Mouse (Mus musculus) midbrain, embryonic 13.5 days (tissue): ENCODE data around the gene Cxcl1. TPM values are rescaled to one million over a fixed set of nuclear protein-coding genes. Genes with fewer than 3 reads are reported as not detected.

Experiments
- ATAC-seq: fragments of 200-750 bp; cut with Nextera tagmentation; 2 replicates; pipeline ENCODE4 v1.8.0; 2017; ENCODE audit warnings: mild to moderate bottlenecking, moderate TSS enrichment, moderate library complexity
- H3K27ac ChIP-seq: fragments of 300-500 bp; sonication (generic); 2 replicates; pipeline ENCODE4 v1.5.1; 2015; ENCODE audit warnings: inconsistent platforms, mild to moderate bottlenecking, moderate library complexity
- H3K27me3 ChIP-seq: fragments of 300-500 bp; sonication (generic); 2 replicates; pipeline ENCODE4 v1.6.1; 2015; ENCODE audit warnings: mild to moderate bottlenecking, inconsistent platforms
- H3K36me3 ChIP-seq: fragments of 300-500 bp; sonication (generic); 2 replicates; pipeline ENCODE4 v1.6.1; 2015; ENCODE audit warnings: mild to moderate bottlenecking, inconsistent platforms
- H3K4me1 ChIP-seq: fragments of 300-500 bp; sonication (generic); replicated peaks from 2 replicates; pipeline ENCODE4 v1.6.1; 2015; ENCODE audit warnings: inconsistent platforms
- H3K4me2 ChIP-seq: fragments of 300-500 bp; sonication (generic); replicated peaks from 2 replicates; pipeline ENCODE4 v1.6.1; 2015; ENCODE audit warnings: moderate library complexity, mild to moderate bottlenecking, inconsistent platforms
- H3K4me3 ChIP-seq: fragments of 300-500 bp; sonication (generic); replicated peaks from 2 replicates; pipeline ENCODE4 v1.5.1; 2015; ENCODE audit warnings: mild to moderate bottlenecking, inconsistent platforms
- H3K9ac ChIP-seq: fragments of 300-500 bp; sonication (generic); replicated peaks from 2 replicates; pipeline ENCODE4 v1.6.1; 2015; ENCODE audit warnings: mild to moderate bottlenecking, inconsistent platforms
- H3K9me3 ChIP-seq: fragments of 300-500 bp; sonication (generic); 2 replicates; pipeline ENCODE4 v1.6.1; 2016; ENCODE audit warnings: mild to moderate bottlenecking, inconsistent platforms
- whole genome bisulfite sequencing: fragments of 180-500 bp; shearing (Covaris S2); methylation state at CpG from one replicate; pipeline ENCODE4 v1.1.7; 2015; 5-methylcytosine and 5-hydroxymethylcytosine counted together
- polyA plus RNA-seq: library from polyadenylated mRNA; unstranded; fragments of >200 nt; fragmentation: Nextera tagmentation; extraction: Ambion mirVana; gene quantifications from 2 replicates; pipeline ENCODE4 v1.2.1, GENCODE M21; 2015

Cxcl1 gene
- polyA plus RNA-seq, 1 experiment from 2014 or later = not detected

DNA sequence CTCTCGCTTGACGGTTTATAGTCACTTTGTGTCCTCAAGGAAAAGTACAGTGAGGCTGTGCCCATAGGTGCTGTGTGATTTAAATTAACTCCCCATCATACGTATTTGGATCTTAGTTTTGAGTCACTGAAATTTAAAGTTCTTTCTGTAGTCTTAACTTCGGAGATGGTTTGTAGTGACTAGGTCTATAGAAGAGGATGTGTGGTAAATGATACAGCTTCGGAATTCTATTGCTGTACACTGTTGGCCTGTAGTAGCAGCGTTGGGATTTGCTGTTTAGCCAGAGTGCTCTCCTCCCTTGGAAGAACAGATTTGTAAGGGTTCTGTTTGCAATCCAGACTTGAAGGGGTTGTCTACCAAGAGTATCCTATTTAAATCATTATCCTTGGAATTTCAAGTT is 40.9 kb downstream of the Cxcl1 start:
- Histone ChIP-seq H3K27ac (peak overlapping the region; percentile 99), H3K9me3 (no peaks in the 10 kb centered on the region), H3K4me3 (peak overlapping the region; percentile 78), H3K9ac (peak overlapping the region; percentile 97), H3K4me1 (peaks cover 18% of the 10 kb centered on the region), H3K4me2 (peak overlapping the region; percentile 59), H3K36me3 (peaks cover 11% of the 10 kb centered on the region), H3K27me3 (no peaks in the 10 kb centered on the region)
- 4% methylated on average over 6 of the region's 6 CpGs for WGBS
- ATAC-seq = peak; percentile 12

DNA sequence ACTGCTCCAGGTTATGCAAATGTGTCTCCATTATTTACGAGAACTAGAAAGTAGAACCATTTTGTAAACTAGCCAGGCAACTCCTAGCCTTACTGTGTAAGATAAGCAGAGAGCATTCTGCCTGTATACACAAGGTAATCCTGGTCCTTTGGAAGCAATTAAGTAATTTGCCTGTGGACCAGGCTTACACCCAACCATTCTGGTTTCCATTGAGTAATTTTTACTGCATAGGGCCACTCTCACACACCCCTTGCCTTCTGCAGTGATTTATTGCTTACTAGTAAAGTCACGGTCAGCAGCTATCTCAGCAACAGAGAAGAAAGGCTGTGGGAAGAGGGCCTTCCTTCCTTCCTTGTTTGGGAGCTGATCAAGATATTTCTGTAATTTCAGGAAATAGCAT is 45.7 kb downstream of the Cxcl1 start:
- H3K4me2 ChIP-seq = no peak overlapping the region
- WGBS = 86% methylated on average over 2 of the region's 2 CpGs
- H3K4me1 ChIP-seq = peaks cover 14% of the 10 kb centered on the region
- H3K4me3 ChIP-seq = no peak overlapping the region
- peaks cover 11% of the 10 kb centered on the region for H3K36me3 ChIP-seq
- H3K27me3 ChIP-seq = no peaks in the 10 kb centered on the region
- no peaks in the 10 kb centered on the region for H3K9me3 ChIP-seq
- H3K9ac ChIP-seq = no peak overlapping the region
- ATAC-seq = no peak
- H3K27ac ChIP-seq = no peak overlapping the region

Other genes starting within 250 kb of the Cxcl1 start
- gene Cxcl5, start 131.9 kb upstream of the Cxcl1 start, polyA plus RNA-seq = not detected in 2 replicates
- 1.8 and 2.7 TPM in 2 replicates for gene Ppbp, start 122.7 kb upstream of the Cxcl1 start, polyA plus RNA-seq
- 37.9 and 47.6 TPM in 2 replicates for gene Pf4, start 118.8 kb upstream of the Cxcl1 start, polyA plus RNA-seq
- gene Cxcl3, start 105.1 kb upstream of the Cxcl1 start, polyA plus RNA-seq = not detected in 2 replicates
- gene Cxcl15, start 96.7 kb upstream of the Cxcl1 start, polyA plus RNA-seq = not detected in 2 replicates
- not detected in 2 replicates for gene Cxcl2, start 12.6 kb downstream of the Cxcl1 start, polyA plus RNA-seq
- 98.9 and 99.1 TPM in 2 replicates for gene Mthfd2l, start 39.9 kb downstream of the Cxcl1 start, polyA plus RNA-seq
- 0.12 and 0.23 TPM in 2 replicates for gene Epgn, start 136.2 kb downstream of the Cxcl1 start, polyA plus RNA-seq
- gene Ereg, start 183.4 kb downstream of the Cxcl1 start, polyA plus RNA-seq = not detected in 2 replicates
- gene Areg, start 248.4 kb downstream of the Cxcl1 start, polyA plus RNA-seq = not detected in 2 replicates